ENCODE assay signal across 1 mouse cellular context in the genomic region with DNA sequence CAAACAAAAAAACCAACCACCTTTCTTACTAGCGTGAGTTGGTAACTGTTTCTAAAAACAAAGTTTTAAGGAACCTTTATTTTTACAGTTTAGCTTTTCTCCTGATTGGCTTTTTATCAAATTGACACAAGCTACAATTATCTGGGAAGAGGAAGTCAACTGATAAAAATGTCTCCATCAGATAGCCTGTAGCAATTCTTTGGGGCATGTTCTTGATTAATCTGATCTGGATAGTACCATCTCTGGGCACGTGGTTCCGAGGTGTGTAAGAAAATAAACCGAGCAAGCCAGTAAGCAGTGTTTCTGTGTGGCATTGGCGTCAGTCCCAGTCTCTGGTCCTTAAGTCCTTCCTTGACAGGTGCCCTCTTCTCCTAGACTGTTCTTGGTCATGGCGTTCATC.
TF ChIP-seq lines count a peak whose summit lies in the region.

No protein-coding gene starts in this region.

TF ChIP-seq in MEL, 35 proteins besides CTCF, POLR2A, EP300 and RAD21 (continued from another document):
- TF ChIP-seq SIN3A (IDR thresholded peaks at IDR 0.05; ENCODE audit: low read length) (peak; percentile 50; the same call in 1 of the 2 replicates), MEF2A (IDR thresholded peaks at IDR 0.05; ENCODE audit: extremely low read depth, insufficient replicate concordance, low read depth, low read length, poor library complexity, severe bottlenecking) (no peak), E2F4 (IDR thresholded peaks at IDR 0.05; ENCODE audit: borderline replicate concordance, low read depth, low read length) (no peak), USF1 (IDR thresholded peaks at IDR 0.05; ENCODE audit: low read depth, low read length) (peak; percentile 80)
